Mouse (Mus musculus) ES-Bruce4 (cell line): ENCODE results near the gene Proz.

ENCODE experiments used
- CTCF ChIP-seq: IDR thresholded peaks from one replicate; pipeline ENCODE4 v1.8.1; 2011; ENCODE audit warnings: low read depth, low read length
- POLR2A ChIP-seq: IDR thresholded peaks from one replicate; pipeline ENCODE4 v1.8.1; 2011; ENCODE audit warnings: low read length; ENCODE audit not compliant: insufficient read depth

DNA sequence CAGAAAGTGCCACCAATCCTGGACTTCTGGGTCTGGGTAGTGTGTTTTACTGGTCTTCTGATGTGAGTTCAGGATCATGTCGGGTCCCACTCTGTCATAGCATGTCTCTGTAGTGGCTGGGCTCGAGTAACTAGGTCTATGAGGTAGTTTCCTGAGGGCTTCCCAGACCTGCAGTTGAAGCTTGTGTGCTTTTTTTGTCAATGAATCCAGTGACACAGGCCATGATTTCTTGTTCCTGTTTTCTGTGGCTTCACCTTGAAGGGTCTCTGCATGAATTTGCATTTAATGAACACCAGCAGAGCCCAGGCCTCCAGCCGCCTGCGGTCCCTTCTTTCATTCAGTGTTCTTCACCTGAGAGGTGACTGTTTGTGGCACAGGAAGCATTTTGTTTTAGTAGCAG lies 52.5 kb downstream of the Proz start:
- TF ChIP-seq CTCF (no peak), POLR2A (no peak)
